Mouse (Mus musculus) E14TG2a.4 (cell line): ENCODE data around the gene Gng12.

Experiments
- CTCF ChIP-seq: conservative IDR thresholded peaks from 2 replicates; pipeline ENCODE4 v1.5.1; 2014; ENCODE audit warnings: low read length
- POU5F1 ChIP-seq: IDR thresholded peaks from 2 replicates; pipeline ENCODE4 v1.6.1; 2014; ENCODE audit warnings: low read length, borderline replicate concordance

DNA sequence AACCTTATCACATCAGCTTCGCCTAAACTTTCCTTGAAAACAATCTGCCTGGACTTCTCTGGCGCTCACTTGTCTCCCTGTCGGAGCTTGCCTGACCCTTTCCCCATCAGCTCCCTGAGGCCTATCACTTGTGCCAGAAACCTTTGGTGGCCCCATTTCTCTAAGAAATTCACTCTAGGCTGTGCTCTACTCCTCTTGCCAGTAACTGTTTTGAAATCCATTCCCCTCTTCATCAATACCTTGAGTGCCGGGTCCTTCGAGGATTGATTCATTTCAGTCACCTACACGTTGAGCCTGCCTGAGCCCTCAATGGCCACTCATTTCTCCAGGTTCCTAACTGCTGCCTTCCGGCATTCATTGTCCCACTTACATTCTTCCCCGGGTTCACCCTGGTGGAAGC, 96.6 kb downstream of the Gng12 start:
- TF ChIP-seq CTCF, result no peak
- TF ChIP-seq POU5F1, result no peak
